Mouse (Mus musculus): Measurements from ENCODE around the gene Uba7.

Gene Uba7

DNA sequence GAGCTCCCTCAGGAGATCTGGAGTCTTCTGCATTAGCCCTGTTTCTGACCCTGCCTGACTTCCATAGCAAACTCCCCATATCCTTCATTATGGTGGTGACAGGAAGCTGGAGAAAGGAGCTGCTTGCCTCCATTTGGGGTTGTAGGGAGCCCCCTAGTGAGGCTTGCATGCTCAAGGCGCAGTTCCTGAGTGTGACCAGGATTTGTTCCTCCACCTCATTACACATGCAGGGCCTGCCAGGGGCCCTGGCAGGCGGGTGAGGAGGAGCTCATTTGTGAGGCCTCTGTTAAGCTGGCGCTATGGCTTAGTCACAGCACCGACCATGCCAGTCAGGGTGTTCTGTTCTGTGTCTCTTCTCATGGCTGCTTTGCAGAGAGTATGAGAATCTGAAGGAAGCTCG lies 13.4 kb upstream of the Uba7 start:
- no peak for DNase-seq (ENCODE audit: low spot score)

DNA sequence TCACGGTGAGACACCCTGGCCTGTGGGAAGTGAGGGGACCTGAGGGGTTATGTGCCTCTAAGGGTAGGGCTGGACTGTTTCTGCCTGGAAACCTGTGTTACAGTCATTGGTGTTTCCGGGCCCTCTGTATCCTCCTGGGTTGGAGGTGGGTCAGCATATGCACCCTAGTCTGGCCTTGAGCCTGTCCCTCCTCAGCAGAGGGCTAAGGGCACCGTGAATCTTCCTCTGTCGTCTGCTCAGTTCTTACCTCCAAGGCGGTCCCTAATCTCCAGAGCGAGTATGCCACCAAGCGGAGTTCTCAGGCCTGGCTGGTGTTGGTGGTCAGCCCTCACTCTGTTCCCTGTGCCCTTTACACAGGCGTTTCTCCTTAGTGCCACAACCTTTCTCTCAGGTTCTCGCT lies 12.4 kb upstream of the Uba7 start:
- DNase-seq (ENCODE audit: low spot score) = no peak

DNA sequence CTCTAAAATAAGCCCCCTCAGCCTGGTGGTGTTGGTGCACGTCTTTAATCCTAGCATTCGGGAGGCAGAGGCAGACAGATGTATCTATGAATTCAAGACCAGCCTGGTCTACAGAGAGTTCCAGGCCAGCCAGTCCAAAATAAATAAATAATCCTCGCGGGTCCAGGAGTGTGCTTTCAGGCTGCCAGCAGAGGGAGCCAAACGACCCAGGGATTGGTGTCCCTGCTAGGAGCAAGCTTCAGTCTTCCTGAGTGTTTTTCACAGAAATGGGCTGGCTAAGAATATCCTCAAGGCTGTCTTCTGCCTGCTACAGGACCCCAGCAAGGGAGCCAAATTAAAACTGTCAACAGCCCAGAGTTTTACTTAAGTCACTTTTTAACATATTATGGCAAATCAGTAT lies 11.6 kb upstream of the Uba7 start:
- peak; percentile 72 for DNase-seq (ENCODE audit: low spot score)

DNA sequence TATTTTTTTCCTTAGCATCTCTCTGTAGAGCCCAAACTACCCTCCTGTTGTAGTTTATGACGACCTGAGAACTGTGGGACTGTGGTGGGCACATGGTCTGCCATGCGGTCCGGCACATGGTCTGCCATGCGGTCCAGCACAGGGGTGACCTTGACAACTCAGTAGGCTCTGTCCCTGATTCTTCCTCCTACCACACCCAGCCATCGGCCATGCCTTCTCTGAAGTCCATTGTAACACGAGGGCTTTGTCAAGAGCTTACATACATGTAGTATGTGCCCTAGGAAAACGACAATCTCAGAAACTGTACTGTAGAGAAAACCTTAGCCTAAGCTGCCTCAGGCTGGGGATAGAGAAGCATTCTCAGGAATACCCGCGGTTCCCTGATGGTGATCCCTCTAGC lies 10.6 kb upstream of the Uba7 start:
- DNase-seq (ENCODE audit: low spot score) = no peak

DNA sequence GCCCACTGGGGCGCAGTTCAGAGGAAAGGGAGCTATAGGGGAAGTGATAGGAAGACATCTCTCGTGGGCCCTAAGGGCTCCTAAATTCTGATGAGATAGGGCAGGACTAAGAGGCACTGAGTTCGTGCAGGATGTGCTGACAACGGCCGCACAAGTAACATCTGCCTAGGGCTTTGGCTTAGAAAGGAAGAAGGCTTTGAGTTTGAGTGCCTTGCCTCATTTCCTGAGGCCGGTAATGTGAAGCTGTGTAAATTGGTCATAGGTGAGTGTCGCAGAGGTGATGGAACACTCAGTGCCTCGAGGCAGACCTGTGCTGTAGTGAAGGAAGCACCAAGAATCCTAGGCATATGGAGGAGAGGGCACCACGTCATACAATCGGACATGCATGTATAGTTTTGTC lies 8.6 kb upstream of the Uba7 start:
- DNase-seq (ENCODE audit: low spot score) = no peak

DNA sequence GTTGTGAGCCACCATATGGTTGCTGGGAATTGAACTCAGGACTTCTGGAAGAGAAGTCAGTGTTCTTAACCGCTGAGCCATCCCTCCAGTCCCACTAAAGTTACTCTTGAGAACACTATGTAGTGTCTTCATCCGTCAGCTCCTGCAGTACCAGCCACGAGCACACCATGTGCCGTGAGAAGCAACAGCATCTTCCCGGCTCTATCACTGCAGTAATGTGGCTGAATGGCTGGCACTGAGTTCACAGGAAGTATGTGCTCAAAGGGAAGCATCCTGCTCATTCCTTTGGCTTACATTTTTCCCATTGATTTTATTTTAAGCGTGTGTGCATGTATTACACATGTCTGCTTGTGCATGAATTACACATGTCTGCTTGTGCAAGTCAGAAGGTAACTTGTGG lies 7.9 kb upstream of the Uba7 start:
- no peak for DNase-seq (ENCODE audit: low spot score)

DNA sequence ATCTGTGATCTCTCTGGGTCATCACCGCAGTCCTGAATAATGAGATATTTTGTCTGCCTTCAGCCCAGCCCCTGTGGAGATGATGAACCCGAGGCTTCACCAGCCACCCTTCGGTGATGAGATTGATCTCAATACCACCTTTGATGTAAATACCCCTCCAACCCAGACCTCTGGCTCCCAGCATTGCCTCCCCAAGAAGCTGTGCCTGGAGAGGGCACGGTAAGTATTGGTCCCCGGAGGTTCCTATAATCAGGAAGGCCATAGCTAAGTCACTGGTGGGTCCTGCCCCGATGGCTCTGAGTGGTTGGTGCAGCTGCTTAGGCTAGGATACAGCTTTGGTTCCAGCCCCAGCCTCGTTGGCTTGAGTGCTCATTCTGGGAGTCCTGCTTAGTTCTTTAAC lies 6.8 kb upstream of the Uba7 start:
- DNase-seq (ENCODE audit: low spot score) = no peak

DNA sequence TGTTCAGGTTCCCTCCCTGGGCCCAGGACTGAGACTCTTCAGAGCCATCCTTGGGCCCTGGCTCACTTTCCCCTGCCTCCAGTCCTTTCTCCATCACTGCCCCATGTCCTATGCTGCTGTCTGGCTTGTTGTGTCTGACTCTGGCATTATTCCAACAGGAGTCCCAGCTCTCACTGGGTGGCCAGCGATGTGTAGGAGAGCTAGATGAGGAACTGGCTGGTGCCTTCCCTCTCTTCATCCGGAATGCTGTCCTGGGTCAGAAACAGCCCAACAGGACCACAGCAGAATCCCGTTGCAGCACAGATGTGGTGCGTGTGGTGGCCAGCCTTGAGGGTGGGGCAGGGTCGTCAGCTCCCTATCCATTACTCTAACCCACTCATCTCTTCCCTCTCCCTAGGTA lies 5.0 kb upstream of the Uba7 start:
- no peak for DNase-seq (ENCODE audit: low spot score)

DNA sequence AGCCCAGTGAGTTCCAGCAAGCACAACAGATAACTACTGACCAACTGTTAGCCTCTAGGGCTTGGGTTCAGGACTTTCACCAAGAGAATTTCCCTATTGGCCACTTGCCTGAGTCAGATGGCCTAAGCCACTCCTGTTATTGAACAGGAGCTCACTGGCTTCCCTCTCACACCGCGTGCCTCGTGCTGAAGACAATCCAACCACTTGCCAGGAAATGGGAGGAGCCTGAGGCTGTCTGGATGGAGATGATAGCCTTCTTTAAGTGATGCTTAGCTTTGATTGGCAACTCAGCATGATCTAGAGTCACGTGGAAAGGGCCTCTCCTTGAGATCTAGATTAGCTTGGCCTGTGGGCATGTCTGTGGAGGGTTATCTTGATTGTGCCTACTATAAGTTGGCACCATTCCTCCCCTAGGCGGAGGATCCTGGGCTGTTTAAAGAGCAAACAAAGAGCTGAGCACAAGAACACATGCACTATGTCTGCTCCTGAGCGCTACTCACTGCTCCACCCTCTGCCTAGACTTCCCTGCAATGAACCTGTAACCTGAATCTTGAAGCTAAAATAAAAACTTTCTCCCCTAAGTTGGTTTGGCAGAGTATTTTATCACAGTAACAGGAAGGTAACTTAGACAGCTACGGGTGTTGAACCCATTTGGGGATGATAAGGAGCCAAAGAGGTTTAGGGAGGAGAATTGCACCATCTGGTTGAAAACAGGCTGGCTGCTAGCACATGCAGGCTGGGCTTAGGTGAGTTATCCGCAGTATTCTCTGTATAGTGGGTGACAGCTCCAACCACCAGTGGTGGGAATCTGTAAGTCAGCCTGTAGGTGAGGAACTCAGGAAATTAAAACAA lies 3.4 kb upstream of the Uba7 start:
- no peak for DNase-seq (ENCODE audit: low spot score)

DNA sequence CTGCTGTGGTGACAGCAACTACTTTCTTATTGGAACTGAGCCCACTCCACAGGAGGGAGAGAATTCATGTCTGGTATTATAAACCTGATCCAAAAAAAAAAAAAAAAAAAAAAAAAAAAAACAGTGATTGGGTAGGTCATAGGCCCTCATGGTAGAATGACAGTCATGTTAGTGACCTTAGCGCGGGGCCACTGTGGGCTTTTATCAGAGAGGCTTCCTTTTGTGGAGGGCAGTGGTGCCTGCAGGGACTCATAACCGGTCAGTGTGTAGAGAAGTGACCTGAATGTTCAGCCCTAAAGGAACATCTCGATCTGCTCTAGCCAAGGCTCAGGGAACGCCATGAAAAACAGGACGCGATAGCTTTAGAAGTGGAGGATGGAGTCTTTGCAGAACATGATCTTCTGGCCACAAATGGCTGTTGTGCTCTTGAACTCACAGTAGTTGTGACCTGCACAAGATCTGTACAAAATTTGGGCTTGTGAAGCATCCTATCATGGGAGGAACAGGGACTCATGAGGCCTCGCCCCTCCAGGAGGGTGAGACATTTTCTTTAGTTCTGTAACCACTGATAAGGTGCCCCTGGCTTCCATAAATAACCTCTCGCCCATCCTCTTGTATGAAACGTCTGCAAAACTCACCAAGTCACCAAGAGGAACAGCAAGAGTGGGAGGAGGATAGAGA lies 674 bp upstream of the Uba7 start:
- no peak for DNase-seq (ENCODE audit: low spot score)

DNA sequence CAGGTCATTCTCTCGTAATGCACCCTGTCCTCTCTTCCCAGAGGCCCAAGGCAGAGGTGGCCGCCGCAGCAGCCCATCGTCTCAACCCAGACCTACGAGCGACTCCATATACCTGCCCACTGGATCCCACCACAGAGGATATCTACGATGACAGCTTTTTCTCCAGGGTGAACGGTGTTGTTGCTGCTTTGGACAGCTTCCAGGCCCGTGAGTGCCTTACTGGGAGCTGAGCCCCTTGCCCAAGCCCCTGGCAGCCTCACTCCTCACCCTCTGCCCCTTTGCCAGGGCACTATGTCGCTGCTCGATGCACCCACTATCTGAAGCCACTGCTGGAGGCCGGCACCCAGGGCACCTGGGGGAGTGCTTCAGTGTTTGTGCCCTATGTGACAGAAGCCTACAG lies 3.5 kb downstream of the Uba7 start:
- DNase-seq (ENCODE audit: low spot score) = no peak

DNA sequence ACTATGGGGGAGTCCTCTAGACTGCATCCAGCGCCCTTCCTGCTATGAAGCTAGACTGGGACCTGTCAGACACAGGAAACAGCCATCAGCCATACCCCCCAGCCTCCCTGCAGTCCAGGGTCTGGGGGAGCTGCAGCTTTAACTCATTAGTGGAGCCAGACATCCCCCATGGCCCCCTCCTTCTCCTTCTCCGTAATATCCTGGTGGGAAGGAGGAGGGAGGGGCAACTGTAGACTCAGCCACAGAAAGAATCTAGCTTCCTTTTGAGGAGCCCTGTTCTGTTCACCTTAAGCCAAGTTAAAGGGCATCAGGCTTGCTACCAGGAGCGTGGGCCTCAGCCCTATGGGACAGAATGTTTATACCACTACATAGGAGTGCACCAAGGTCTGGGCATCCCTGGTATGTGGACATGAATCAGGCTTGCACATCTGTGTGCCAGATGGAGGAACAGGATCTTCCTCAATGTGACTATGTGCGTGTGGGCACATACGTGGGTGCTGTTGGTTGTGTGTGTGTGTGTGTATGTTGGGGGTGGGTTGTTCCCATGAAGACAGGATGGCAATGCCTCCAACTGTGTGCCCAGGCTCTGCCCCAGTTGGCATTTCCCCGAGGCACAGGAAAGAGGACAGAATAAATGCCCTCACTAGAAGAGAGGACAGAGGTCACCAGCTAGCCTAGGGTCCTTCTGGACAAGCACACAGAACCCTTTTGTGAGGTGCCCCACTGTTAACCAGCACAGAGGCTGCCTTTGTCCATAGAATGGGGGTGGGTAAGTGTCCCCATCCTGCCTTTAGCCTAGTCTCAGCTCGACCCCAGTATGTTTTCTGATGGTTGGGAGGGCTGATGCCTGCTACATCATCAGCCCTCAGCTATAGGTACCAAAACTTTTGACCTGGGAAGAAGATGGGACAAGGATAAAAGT lies 6.6 kb downstream of the Uba7 start:
- no peak for DNase-seq (ENCODE audit: low spot score)

DNA sequence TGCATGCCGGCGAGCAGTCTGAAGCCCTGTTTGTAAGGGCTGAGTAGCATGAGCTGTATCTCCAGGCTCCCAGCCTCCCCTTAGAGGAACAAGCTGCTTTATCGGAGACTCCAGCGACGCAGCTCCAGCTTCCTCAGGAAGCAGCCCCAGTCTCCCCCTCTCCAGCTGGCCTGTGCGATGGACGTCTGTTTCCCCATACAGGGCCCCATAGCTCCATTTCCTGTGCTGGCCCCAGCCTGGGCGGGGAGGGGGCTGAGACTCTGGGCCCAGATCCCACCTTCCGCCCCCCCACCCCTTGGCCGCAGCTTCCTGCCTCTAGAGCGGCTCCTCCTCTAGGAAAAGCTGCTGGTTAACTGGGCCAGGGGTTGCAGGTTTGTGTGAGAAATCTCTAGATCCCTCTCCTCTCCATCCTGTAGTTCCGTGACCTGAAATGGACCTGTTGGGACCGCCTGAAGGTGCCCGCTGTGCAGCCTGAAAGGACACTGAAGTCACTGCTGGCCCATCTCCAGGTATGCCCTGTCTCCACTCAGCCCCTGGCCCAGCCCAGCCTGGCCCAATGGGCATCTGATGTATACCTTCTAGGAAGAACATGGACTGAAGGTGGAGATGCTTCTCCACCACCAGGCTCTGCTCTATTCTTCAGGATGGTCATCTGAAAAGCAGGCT lies 7.5 kb downstream of the Uba7 start, which contains the start of gene Gm20661:
Gm20661 (plus strand) TSS at position 378 of the 666 bp plus-strand sequence.
- DNase-seq (ENCODE audit: low spot score) = no peak

DNA sequence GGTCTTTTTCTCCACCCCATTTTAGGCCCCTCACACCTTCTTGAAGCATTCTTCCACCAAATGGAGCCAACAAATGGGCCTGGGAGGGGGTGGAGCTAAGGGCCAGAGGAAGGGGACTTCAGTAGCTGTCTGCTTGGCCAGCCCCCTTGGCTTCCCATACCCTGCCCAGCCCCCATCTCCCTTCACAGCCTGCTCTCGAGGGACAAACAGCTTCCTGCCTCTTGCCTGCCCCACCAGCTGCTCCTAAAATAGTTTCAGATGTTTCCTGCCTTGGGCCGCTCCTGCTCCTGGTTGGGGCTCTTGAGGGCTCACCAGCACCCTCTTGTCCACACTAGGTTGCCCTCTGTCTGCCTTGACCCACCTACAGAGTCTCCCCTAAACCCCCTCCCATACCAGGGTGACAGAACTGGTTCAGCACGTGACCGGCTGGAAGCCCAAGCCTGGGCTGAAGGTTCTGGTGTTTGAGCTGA lies 8.2 kb downstream of the Uba7 start:
- no peak for DNase-seq (ENCODE audit: low spot score)

DNA sequence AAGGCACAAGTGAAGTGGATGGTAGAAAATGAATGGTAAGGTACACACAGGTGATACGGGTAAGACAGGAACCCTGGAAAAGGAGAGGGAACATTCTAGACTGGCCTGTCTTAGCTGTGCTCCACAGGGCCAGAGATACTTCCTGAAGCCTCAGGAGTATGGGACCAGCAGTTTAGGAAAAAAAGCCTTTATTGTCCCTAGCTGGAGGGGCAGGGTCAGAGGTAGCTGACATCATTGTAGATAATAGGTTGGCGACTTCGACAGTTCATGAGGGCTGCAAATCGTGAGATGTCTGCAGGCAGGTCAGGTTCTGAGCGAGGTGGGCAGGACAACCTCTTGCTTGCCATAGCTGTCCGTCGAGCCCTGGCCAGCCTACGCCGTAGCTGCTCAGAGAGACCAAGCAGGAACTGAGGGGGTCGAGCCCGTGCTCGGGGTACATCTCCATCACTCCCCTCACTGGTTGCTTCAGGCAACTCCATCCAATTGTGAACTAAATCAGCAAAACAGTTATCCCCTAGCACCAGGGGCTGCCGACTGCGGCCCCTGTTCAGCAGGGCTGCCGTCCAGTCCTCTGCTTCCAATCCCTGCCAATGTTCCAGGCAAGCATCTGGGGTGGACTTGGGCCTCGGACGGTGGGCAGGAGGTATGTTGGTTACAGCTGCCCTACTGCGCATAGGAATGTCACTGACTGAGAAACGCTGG lies 8.9 kb downstream of the Uba7 start:
- DNase-seq (ENCODE audit: low spot score) = no peak

DNA sequence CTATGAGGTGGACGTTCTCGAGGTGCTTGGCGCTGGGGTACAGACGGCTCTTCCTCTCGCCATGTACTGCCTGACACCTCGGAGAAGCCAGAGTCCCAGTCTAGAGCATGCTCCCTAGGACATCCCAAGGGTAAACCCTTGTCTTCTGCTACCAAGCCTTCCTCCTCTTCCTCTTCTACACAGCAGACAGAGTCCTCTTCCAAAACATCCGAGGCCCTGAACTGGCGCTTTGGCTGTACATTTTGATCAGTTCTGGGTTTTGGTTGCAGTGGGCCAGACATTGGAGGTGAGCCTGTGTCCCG lies 9.4 kb downstream of the Uba7 start:
- no peak for DNase-seq (ENCODE audit: low spot score)

DNA sequence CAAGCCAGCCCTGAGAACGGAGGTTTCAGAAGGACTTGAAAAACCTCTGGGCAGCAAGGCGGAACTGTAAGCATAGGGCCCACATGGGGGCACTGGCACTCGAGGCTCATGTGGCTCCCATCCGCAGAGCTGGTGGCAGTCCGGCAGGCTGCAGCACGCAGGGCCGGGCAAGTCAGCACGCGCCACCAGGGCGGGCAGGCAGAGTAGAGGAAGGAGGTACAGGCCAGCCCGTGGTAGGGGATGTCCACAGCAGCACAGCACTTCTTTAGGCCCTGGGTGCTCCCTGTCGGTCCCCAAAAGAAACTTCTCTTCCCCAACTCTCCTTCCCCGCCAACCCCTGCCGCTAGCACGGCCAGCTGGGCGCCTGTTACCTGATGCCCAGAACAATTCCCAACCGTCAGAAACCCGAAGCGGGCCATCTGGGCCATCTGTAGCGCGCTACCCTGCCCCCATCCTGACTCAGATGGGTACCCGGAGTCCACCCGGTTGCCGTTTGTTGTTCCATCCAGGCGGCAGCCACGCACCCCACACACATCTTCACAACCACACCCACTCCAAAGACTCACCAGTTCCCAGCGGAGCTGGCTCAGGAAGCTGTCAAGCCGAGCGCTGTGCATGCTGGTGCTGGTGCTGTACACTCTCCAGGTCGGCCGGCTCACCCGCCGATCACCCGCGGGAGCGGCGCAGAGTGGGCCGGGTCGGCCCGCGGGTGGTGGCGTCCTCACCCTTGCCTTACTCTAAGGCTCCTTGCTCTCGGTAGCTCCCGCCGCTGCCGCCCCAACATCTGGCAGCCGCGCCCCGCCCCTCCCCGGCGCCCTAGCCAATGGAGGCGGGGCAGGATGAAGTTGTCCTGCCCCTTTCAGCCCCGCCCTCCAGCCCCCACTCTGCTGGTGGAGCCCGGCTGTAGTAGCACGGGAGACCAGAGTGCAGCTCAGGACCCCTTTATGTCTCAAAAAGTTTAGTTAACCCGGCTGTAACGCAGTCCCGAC lies 10.1 kb downstream of the Uba7 start, which contains the start of gene Inka1:
Inka1 (minus strand) TSS at position 749 of the 989 bp plus-strand sequence.
- DNase-seq (ENCODE audit: low spot score) = peak; percentile 81

DNA sequence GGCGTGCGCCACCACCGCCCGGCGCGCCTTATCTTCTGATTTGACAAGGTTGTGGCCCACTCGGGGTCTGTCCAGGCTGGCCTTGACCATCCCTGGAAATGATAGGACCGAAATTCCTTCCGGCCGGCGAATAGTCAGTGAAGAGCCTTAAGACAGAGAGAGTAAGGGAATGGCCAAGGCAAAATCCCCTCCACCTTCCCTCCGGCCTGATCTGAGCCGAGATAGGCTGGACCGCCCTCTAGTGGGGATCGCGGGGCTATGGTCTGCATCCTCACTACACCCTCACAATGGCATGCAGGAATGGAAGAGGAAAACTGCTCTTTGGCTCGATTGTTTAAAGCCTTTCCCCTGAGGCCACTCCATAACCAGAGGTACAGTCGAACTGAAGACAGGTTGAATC lies 11.1 kb downstream of the Uba7 start:
- peak; percentile 72 for DNase-seq (ENCODE audit: low spot score)

DNA sequence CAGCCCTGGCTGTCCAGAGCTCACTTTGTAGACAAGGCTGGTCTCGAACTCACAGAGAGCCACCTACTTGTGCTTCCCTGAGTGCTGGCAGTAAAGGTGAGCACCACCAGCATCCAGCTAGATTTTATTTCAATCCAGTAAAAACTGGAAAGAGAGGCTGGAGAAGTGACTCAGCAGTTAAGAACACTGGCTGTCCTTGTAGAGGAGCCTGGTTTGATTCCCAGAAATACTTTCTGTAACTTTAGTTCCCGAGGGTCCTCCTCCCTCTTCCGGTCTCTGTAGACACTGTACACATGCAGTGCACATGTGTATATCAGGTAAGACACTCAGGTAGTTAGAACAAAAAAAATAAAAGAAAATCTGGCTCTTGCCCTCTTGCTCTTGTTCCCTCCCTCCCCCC lies 12.6 kb downstream of the Uba7 start:
- DNase-seq (ENCODE audit: low spot score) = no peak

DNA sequence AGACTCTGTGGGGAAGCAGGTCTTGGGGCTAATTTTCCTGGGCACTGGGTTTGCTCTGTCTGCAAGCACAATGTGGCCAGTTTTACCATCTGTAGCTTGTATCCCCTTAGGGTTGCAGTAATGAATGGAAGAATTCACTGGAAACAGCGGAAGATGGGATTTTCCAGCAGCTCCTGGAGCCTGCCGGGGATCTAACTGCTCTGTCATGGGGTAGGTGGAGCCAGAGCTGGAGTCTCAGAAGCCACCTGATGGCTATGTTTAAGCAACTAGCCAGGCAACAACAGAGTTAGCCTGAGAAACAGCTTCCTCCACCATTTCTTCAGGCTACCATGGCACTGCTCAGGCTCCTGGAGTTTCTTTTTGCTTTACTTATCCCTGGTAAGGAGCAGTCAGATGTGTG lies 16.9 kb downstream of the Uba7 start, which contains the start of gene Cdhr4:
Cdhr4 (plus strand) TSS at position 301 of the 400 bp plus-strand sequence.
- no peak for DNase-seq (ENCODE audit: low spot score)
